Mouse (Mus musculus) c-Kit-positive CD71-positive TER-119-positive erythroid progenitor cells, embryonic 14.5 days (primary cell): ENCODE measurements around the gene R3hdm4.

Source experiments
- DNase-seq: peaks from one replicate; pipeline ENCODE4 v3.0.0-alpha.2; 2013; ENCODE audit warnings: low spot score

The R3hdm4 gene

DNA sequence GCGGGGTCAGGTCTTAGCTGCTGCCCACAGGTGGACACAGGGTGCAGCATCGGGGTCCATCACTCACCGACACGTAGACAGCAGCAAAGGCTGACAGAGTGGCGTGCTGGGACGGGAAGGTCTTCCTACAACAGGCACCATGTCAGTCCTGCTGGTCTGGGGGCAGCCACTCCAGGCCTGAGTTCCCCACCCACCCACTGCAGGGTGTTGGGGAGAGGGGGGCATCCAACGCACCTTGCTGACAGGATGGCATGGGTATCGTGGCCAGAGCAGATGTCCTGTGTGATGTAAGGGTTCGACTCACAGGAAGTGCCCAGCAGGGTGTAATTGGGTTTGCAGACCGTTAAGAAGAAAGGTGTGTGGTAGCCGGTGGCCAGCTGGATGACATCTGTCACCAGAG lies 54.4 kb downstream of the R3hdm4 start:
- no peak for DNase-seq

DNA sequence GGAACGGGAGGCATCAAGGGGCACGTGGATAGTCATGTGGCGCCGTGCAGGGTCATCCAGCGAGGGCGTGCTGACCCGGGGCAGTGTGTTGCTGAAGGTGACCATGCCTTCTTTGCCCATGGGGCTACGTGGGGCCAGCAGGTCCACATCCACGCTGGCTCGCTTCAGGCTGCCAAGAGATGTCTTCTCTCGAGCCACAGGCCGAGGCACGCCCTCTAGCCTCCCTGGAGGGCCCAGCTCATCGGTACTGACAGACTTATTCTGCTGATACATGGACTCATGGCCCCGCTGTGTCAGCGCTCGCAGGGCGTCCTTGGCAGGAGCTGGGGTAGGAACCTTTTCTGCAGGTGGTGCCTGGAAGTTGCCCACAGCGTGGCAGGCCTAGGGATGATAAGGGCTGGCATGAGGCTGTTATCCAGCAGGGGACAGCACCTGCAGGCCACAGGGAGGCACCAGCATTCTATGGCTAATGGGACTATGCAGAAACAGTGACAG lies 55.2 kb downstream of the R3hdm4 start:
- no peak for DNase-seq

DNA sequence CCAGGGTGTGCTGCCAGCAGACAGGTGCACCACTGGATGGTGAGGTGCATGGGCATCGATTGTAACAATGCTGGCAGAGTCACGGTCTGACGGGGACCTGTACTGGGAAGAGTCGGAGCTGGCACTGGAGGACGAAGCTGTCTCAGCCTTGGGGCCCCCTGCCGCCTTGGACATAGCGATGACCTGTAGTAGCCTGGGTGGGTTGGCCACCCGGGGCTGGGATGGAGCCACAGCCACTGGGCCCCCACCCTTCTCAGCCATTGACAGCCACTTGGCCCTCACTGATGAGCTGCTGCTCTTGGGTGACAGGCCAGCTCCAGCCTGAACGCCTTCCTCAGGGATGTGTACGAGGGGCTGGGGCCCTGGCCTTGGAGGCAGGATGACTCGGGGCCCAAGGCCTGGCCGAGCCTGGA lies 55.8 kb downstream of the R3hdm4 start:
- no peak for DNase-seq

- DNase-seq: no peak
These were observed 56.4 kb downstream of the R3hdm4 start for GRCm38 (mm10) chr10:79864351-79865188.

DNA sequence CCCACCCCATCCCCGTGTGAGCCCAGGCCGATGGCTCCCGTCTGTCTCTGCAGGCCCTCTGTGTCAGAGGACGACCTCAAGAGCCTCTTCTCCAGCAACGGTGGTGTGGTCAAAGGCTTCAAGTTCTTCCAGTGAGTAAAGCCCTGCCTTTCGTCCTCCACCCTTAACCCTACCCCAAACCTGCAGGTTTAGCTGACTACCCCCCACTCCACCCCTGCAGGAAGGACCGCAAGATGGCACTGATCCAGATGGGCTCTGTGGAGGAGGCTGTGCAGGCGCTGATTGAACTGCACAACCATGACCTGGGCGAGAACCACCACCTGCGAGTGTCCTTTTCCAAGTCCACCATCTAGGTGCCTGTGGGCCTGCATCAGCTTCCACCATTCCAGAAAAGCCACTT lies 58.1 kb downstream of the R3hdm4 start:
- no peak for DNase-seq

GRCm38 (mm10) chr10:79862049-79862788 lies 58.8 kb downstream of the R3hdm4 start:
- no peak for DNase-seq

GRCm38 (mm10) chr10:79861230-79862048 lies 59.6 kb downstream of the R3hdm4 start:
- DNase-seq: no peak

- DNase-seq: no peak
These were observed 60.7 kb downstream of the R3hdm4 start for GRCm38 (mm10) chr10:79860079-79860911.
